Mouse (Mus musculus) testis, postnatal 10 days (tissue): ENCODE measurements around the gene Dcxr.

Experiments
- DNase-seq: peaks from one replicate; pipeline ENCODE4 v3.0.0; 2021; ENCODE audit warnings: low spot score

Gene Dcxr

GRCm38 (mm10) chr11:120729432-120730050 lies 2.5 kb upstream of the Dcxr start:
- peak; percentile 70 for DNase-seq

- no peak for DNase-seq
Observed at GRCm38 (mm10) chr11:120728530-120729240, 1.6 kb upstream of the Dcxr start.

GRCm38 (mm10) chr11:120727564-120727963 lies 483 bp upstream of the Dcxr start:
- no peak for DNase-seq

GRCm38 (mm10) chr11:120726243-120727168 lies 575 bp downstream of the Dcxr start:
- DNase-seq, result no peak

GRCm38 (mm10) chr11:120723509-120723908 lies 3.6 kb downstream of the Dcxr start:
- no peak for DNase-seq

- peak; percentile 52 for DNase-seq
Observed at GRCm38 (mm10) chr11:120722761-120723382, 4.2 kb downstream of the Dcxr start.

GRCm38 (mm10) chr11:120722067-120722630 lies 4.9 kb downstream of the Dcxr start:
- DNase-seq, result no peak

- peak; percentile 85 for DNase-seq
Observed at GRCm38 (mm10) chr11:120721124-120722066, 5.7 kb downstream of the Dcxr start, which contains the start of gene Rac3. TSS of gene Rac3 (plus strand) at chr11:120721470.

GRCm38 (mm10) chr11:120720450-120720849 lies 6.6 kb downstream of the Dcxr start:
- peak; percentile 98 for DNase-seq

GRCm38 (mm10) chr11:120719841-120720376 lies 7.2 kb downstream of the Dcxr start:
- no peak for DNase-seq

GRCm38 (mm10) chr11:120719242-120719641 lies 7.8 kb downstream of the Dcxr start:
- no peak for DNase-seq

GRCm38 (mm10) chr11:120715131-120715530 lies 11.9 kb downstream of the Dcxr start:
- no peak for DNase-seq

- DNase-seq, result no peak
Observed at GRCm38 (mm10) chr11:120714546-120714945, 12.5 kb downstream of the Dcxr start.

GRCm38 (mm10) chr11:120713580-120714518 lies 13.2 kb downstream of the Dcxr start, which contains the start of the genes Cenpx and Lrrc45:
TSS of gene Cenpx (minus strand) at chr11:120713738.
TSS of gene Lrrc45 (plus strand) at chr11:120713925.
- peak; percentile 95 for DNase-seq

GRCm38 (mm10) chr11:120712771-120713568 lies 14.1 kb downstream of the Dcxr start:
- peak; percentile 80 for DNase-seq

GRCm38 (mm10) chr11:120711980-120712604 lies 15.0 kb downstream of the Dcxr start:
- no peak for DNase-seq

GRCm38 (mm10) chr11:120710672-120711071 lies 16.4 kb downstream of the Dcxr start:
- DNase-seq, result no peak

- DNase-seq, result no peak
Observed at GRCm38 (mm10) chr11:120709551-120709950, 17.5 kb downstream of the Dcxr start.
